Comparison of ENCODE assay signal across 13 mouse cellular contexts in genomic region chr6:43297508-43297850, GRCm38 (mm10). TPM values are rescaled to one million over a fixed set of nuclear protein-coding genes. Genes with fewer than 3 reads are reported as not detected.
A peak's percentile ranks its signal among the peaks of the same experiment; 100 is the strongest.
DNase-seq lines count a peak whose midpoint lies in the region; ATAC-seq lines count a peak whose summit lies in the region.
"Had no signal": no experiment of that assay in that cellular context is flagged by ENCODE, and none has a peak within 500 bp of the region (broad histone marks: within the 10 kb centered on the region; RNA-seq: fewer than 3 reads in every experiment).

No protein-coding gene starts in this region.

- no peak overlapping the region for H3K4me3 ChIP-seq in midbrain, embryonic 13.5 days (replicated peaks)
- H3K4me3 ChIP-seq: embryonic facial prominence, embryonic 12.5 days; liver, embryonic 15.5 days; myocyte had no signal

- no peaks in the 10 kb centered on the region for H3K36me3 ChIP-seq in midbrain, embryonic 13.5 days
- H3K36me3 ChIP-seq: embryonic facial prominence, embryonic 12.5 days; liver, embryonic 15.5 days had no signal

- H3K9me3 ChIP-seq in midbrain, embryonic 13.5 days, result no peaks in the 10 kb centered on the region
- H3K9me3 ChIP-seq: embryonic facial prominence, embryonic 12.5 days; liver, embryonic 15.5 days had no signal

- no peak overlapping the region for H3K9ac ChIP-seq in midbrain, embryonic 13.5 days (replicated peaks)
- H3K9ac ChIP-seq: embryonic facial prominence, embryonic 12.5 days; liver, embryonic 15.5 days had no signal

- H3K27me3 ChIP-seq in midbrain, embryonic 13.5 days, result no peaks in the 10 kb centered on the region
- H3K27me3 ChIP-seq: embryonic facial prominence, embryonic 12.5 days; liver, embryonic 15.5 days had no signal

- peaks cover 11% of the 10 kb centered on the region; the same call in 1 of the 2 replicates for H3K4me1 ChIP-seq in midbrain, embryonic 13.5 days (replicated peaks)
- H3K4me1 ChIP-seq: liver, embryonic 15.5 days had no signal

- no peak overlapping the region for H3K4me2 ChIP-seq in midbrain, embryonic 13.5 days (replicated peaks)
- H3K4me2 ChIP-seq: embryonic facial prominence, embryonic 12.5 days; liver, embryonic 15.5 days had no signal

- ATAC-seq in midbrain, embryonic 13.5 days, result peak; percentile 74

- H3K27ac ChIP-seq in midbrain, embryonic 13.5 days, result no peak overlapping the region
- H3K27ac ChIP-seq: embryonic facial prominence, embryonic 12.5 days; liver, embryonic 15.5 days had no signal

- DNase-seq in embryo, embryonic 10 days (ENCODE audit: low spot score), result peak; percentile 25
- no peak for DNase-seq in embryo, embryonic 9.5 days (ENCODE audit: extremely low spot score)
- DNase-seq in right cerebral cortex, adult 18-20 months, result peak; percentile 24
- no peak for DNase-seq in right cerebral cortex, postnatal 25 days
- DNase-seq in telencephalon, adult 2 months (ENCODE audit: low read depth, low spot score), result peak; percentile 70
- DNase-seq in gastrocnemius, postnatal 14 days, result no peak
- no peak for DNase-seq in kidney, postnatal 14 days

- intact Hi-C loops in gastrocnemius, postnatal 14 days (cut with DNase I; ENCODE audit: low total_unique reads), result no loop called here

- 4% methylated on average over 2 of the region's 2 CpGs for WGBS in midbrain, embryonic 13.5 days

RNA-seq across cellular contexts. Expression of gene Nobox, which starts 11.9 kb away (rescaled TPM):
- polyA plus RNA-seq in midbrain, embryonic 13.5 days (2015; fragmentation: Nextera tagmentation; extraction: Ambion mirVana), result not detected in 2 replicates
- not detected for total RNA-seq in gastrocnemius, postnatal 14 days (2021)
- total RNA-seq: layer of hippocampus, adult 18-20 months had no signal
- polyA plus RNA-seq: embryonic facial prominence, embryonic 12.5 days; liver, embryonic 15.5 days; myocyte; stomach, embryonic 14.5 days had no signal

RNA-seq across cellular contexts. Expression of gene Arhgef5, which starts 32.1 kb away (rescaled TPM):
- polyA plus RNA-seq in midbrain, embryonic 13.5 days (2015; fragmentation: Nextera tagmentation; extraction: Ambion mirVana), result 1.8 and 2.0 TPM in 2 replicates
- total RNA-seq in gastrocnemius, postnatal 14 days (2021), result 1 to 10 TPM; 4.8 to 4.9 TPM

Comparison
In these comparisons a context has a peak if more than half of its experiments do, and no peak if none do; other contexts are left out.
1. DNase-seq: peak in embryo, embryonic 10 days (single experiment), right cerebral cortex, adult 18-20 months (single experiment) and telencephalon, adult 2 months (single experiment); none in embryo, embryonic 9.5 days (single experiment), right cerebral cortex, postnatal 25 days (single experiment), gastrocnemius, postnatal 14 days (single experiment) and kidney, postnatal 14 days (single experiment).